Mouse (Mus musculus): ENCODE results near the gene Rpl3.

- TF ChIP-seq CTCF (IDR thresholded peaks at IDR 0.05; ENCODE audit: borderline replicate concordance, insufficient read depth, low read depth, low read length) = no peak
- no peak for TF ChIP-seq POLR2A (IDR thresholded peaks at IDR 0.05; ENCODE audit: borderline replicate concordance, insufficient read depth, low read length)
These were observed 39.0 kb upstream of the Rpl3 start for GRCm38 (mm10) chr15:80130689-80131088.

All from cerebellum, adult 2 months (tissue).